Mouse (Mus musculus): ENCODE data around the gene Gm20388.

- TF ChIP-seq CTCF (IDR thresholded peaks at IDR 0.05; ENCODE audit: control insufficient read depth, insufficient read depth, low read length) (no peak), POLR2A (IDR thresholded peaks at IDR 0.05; ENCODE audit: borderline replicate concordance, control insufficient read depth, low read depth, low read length) (no peak)
These were observed 2849.5 kb downstream of the Gm20388 start for GRCm38 (mm10) chr8:122760116-122760515.

Measured in bone marrow, adult 2 months (tissue).